Mouse (Mus musculus) kidney, postnatal 0 days (tissue): ENCODE data around the gene Atoh8. TPM values are rescaled to one million over a fixed set of nuclear protein-coding genes. Genes with fewer than 3 reads are reported as not detected.

Source experiments
- ATAC-seq: fragments of 200-750 bp; cut with Nextera tagmentation; replicated peaks from 2 replicates; pipeline ENCODE4 v1.8.0; 2017; ENCODE audit warnings: low read depth, moderate number of reproducible peaks, moderate TSS enrichment, moderate library complexity; ENCODE audit not compliant: low FRiP score
- DNase-seq: peaks from one replicate; pipeline ENCODE4 v3.0.0-alpha.2; 2016; ENCODE audit warnings: low spot score
- H3K27ac ChIP-seq: fragments of 300-500 bp; sonication (generic); 2 replicates; pipeline ENCODE4 v1.5.1; 2014; ENCODE audit warnings: mild to moderate bottlenecking
- H3K27me3 ChIP-seq: fragments of 300-500 bp; sonication (generic); 2 replicates; pipeline ENCODE4 v1.6.1; 2014; ENCODE audit warnings: low read length, mixed read lengths; ENCODE audit not compliant: insufficient read depth
- H3K36me3 ChIP-seq: fragments of 300-500 bp; sonication (generic); 2 replicates; pipeline ENCODE4 v1.6.1; 2014; ENCODE audit warnings: low read length, mixed read lengths; ENCODE audit not compliant: insufficient read depth
- H3K4me1 ChIP-seq: fragments of 300-500 bp; sonication (generic); replicated peaks from 2 replicates; pipeline ENCODE4 v1.6.1; 2014; ENCODE audit warnings: antibody characterized with exemption, low read length, mixed read lengths; ENCODE audit not compliant: insufficient read depth
- H3K4me2 ChIP-seq: fragments of 300-500 bp; sonication (generic); 2 replicates; pipeline ENCODE4 v1.6.1; 2014; ENCODE audit warnings: mild to moderate bottlenecking, low read length, moderate library complexity, mixed read lengths
- H3K4me3 ChIP-seq: fragments of 300-500 bp; sonication (generic); replicated peaks from 2 replicates; pipeline ENCODE4 v1.5.1; 2014; ENCODE audit warnings: low read depth, low read length
- H3K9ac ChIP-seq: fragments of 300-500 bp; sonication (generic); 2 replicates; pipeline ENCODE4 v1.6.1; 2014; ENCODE audit warnings: low read depth, low read length
- H3K9me3 ChIP-seq: fragments of 300-500 bp; sonication (generic); replicated peaks from 2 replicates; pipeline ENCODE4 v1.6.1; 2016; ENCODE audit warnings: low read length, inconsistent platforms, mixed read lengths
- CTCF ChIP-seq: IDR thresholded peaks from 2 replicates; pipeline ENCODE4 v1.5.1; 2016; ENCODE audit warnings: antibody characterized with exemption, low read depth, mild to moderate bottlenecking, moderate library complexity
- WGBS: fragments of 180-500 bp; shearing (Covaris S2); extraction: QIAGEN DNeasy Blood & Tissue Kit; methylation state at CpG from one replicate; pipeline ENCODE4 v1.1.7; 2014; 5-methylcytosine and 5-hydroxymethylcytosine counted together
- polyA plus RNA-seq: library from polyadenylated mRNA; unstranded; fragments of >200 nt; fragmentation: Nextera tagmentation; extraction: Ambion mirVana; gene quantifications from 2 replicates; pipeline ENCODE4 v1.2.1, GENCODE M21; 2015

The Atoh8 gene
- polyA plus RNA-seq, 1 experiment from 2014 or later: 20.8 TPM

- Histone ChIP-seq H3K9me3 (no peaks in the 10 kb centered on the region), H3K4me1 (no peaks in the 10 kb centered on the region), H3K27ac (no peak overlapping the region), H3K36me3 (no peaks in the 10 kb centered on the region), H3K27me3 (no peaks in the 10 kb centered on the region), H3K4me3 (no peak overlapping the region), H3K9ac (no peak overlapping the region), H3K4me2 (no peak overlapping the region)
- no peak for ATAC-seq
- WGBS: 66% methylated on average over 3 of the region's 3 CpGs
- no peak for DNase-seq
- TF ChIP-seq CTCF: no peak
Measured at GRCm38 (mm10) chr6:72175419-72175818, 60.0 kb downstream of the Atoh8 start.

DNA sequence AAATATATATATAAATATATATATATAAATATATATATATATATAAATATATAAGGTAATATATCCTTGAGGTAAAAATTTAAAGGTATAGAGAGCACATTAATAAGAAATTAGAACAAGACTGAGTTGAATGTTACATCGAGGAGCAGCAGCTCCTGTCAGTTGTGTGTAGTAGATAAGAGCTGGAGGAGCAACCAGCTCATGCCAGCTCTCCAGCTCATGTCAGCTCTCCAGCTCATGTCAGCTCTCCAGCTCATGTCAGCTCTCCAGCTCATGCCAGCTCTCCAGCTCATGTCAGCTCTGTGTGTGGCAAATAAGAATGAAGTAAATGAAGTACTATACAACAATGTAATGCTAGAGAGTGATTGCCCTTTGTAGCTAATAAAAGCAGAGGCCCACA is 62.0 kb downstream of the Atoh8 start:
- no peak for TF ChIP-seq CTCF
- Histone ChIP-seq H3K36me3 (no peaks in the 10 kb centered on the region), H3K4me2 (no peak overlapping the region), H3K27me3 (no peaks in the 10 kb centered on the region), H3K4me3 (no peak overlapping the region), H3K4me1 (no peaks in the 10 kb centered on the region), H3K9ac (no peak overlapping the region), H3K27ac (no peak overlapping the region), H3K9me3 (no peaks in the 10 kb centered on the region)
- DNase-seq (no peak), ATAC-seq (no peak)
- 80% methylated on average over 1 of the region's 1 CpGs for WGBS

DNA sequence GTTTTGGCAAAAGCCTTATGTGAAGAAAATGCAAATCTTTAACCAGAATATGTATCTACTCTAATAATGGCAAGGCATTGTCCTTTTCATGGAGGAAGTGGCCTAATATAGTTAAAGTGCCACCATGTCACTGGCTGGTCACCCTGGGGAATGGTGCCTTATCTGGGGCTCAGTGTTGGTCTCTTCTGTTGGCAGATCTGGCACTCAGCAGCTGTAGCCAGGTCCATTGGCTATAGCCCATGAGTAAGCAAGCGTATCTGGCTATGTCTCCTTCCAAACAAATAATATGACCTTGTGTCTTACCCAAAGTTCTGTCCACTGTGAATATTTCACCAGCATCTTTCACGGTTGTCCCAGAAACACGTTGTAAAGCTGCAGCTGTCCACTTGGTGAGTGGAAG is 64.0 kb downstream of the Atoh8 start:
- no peaks in the 10 kb centered on the region for H3K27me3 ChIP-seq
- no peaks in the 10 kb centered on the region for H3K36me3 ChIP-seq
- 85% methylated on average over 3 of the region's 3 CpGs for WGBS
- no peak overlapping the region for H3K9ac ChIP-seq
- no peaks in the 10 kb centered on the region for H3K9me3 ChIP-seq
- no peak overlapping the region for H3K4me3 ChIP-seq
- no peak for TF ChIP-seq CTCF
- H3K4me1 ChIP-seq: no peaks in the 10 kb centered on the region
- DNase-seq (no peak), ATAC-seq (no peak)
- no peak overlapping the region for H3K4me2 ChIP-seq
- no peak overlapping the region for H3K27ac ChIP-seq

DNA sequence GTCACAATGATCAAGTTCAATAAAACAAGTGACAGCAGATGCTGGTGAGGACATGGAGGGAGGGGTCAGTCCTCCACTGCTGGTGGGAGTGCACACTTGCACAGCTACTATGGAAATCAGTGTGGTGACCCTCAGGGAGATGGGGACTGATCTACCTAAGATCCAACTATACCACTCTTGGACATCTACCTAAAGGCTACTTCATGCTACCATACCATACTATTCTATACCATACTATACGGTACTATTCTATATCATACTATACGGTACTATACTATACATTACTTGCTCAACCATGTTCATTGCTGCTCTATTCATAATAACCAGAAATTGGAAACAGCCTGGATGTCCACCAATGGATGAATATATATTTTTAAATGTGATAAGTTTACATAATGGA is 69.5 kb downstream of the Atoh8 start:
- WGBS: 52% methylated on average over 2 of the region's 2 CpGs
- H3K4me1 ChIP-seq: no peaks in the 10 kb centered on the region
- no peak overlapping the region for H3K4me3 ChIP-seq
- no peaks in the 10 kb centered on the region for H3K36me3 ChIP-seq
- H3K27ac ChIP-seq: no peak overlapping the region
- H3K27me3 ChIP-seq: no peaks in the 10 kb centered on the region
- H3K4me2 ChIP-seq: no peak overlapping the region
- DNase-seq (no peak), ATAC-seq (no peak)
- no peaks in the 10 kb centered on the region for H3K9me3 ChIP-seq
- no peak overlapping the region for H3K9ac ChIP-seq
- TF ChIP-seq CTCF: no peak

- Histone ChIP-seq H3K4me3 (no peak overlapping the region), H3K4me2 (no peak overlapping the region), H3K27me3 (no peaks in the 10 kb centered on the region), H3K4me1 (no peaks in the 10 kb centered on the region), H3K36me3 (no peaks in the 10 kb centered on the region), H3K9ac (no peak overlapping the region), H3K27ac (no peak overlapping the region), H3K9me3 (no peaks in the 10 kb centered on the region)
- ATAC-seq (peak; percentile 58), DNase-seq (peak; percentile 96)
- 18% methylated on average over 20 of the region's 20 CpGs for WGBS
- peak; percentile 96 for TF ChIP-seq CTCF
Measured at GRCm38 (mm10) chr6:72164321-72165275, 70.8 kb downstream of the Atoh8 start.

DNA sequence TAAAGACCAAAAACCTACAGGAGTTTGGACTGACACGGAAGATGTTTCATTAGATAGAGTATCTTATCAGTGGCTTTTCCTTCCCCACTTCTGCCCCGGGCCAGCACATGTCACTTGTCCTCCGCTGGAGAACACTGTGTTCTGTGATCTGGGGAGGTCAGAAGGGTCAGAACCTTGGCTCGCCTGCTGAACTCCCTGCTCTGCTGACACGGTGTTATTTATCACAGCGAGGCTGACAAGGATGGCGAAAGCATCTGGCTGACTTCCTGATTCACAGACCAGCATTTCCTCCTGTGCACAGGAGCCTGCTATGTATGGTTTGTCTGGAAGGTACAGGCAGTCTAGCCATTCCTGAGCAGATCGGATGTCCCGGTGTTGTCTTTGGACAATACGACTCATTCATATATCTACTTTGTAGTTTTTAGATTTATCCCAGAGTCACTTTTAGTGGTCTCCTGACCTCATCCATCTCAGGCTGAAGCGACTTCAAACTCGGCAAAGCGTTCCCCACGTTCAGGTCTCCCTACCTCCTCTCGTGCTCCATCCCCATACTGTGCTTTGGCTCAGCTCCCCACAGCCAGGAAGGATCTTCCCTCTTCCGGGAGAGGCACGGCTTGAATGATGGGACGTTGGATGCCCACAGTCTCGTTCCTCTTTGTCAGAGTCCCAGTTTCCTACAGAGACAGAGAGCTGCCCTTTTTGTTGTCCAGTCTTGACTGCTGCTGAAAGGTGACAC is 73.1 kb downstream of the Atoh8 start:
- H3K9me3 ChIP-seq: no peaks in the 10 kb centered on the region
- H3K27me3 ChIP-seq: no peaks in the 10 kb centered on the region
- 9% methylated on average over 19 of the region's 19 CpGs for WGBS
- DNase-seq (peak; percentile 63), ATAC-seq (peak; percentile 67; the same call in 1 of the 2 replicates)
- H3K27ac ChIP-seq: no peak overlapping the region
- no peak overlapping the region for H3K4me3 ChIP-seq
- H3K4me2 ChIP-seq: 0 out of 2 replicates have a peak overlapping the region, but pooled peaks have one; percentile 1
- H3K4me1 ChIP-seq: no peaks in the 10 kb centered on the region
- no peak overlapping the region for H3K9ac ChIP-seq
- TF ChIP-seq CTCF: no peak
- H3K36me3 ChIP-seq: no peaks in the 10 kb centered on the region
